Mouse (Mus musculus): ENCODE results near the gene Snx9. TPM values are rescaled to one million over a fixed set of nuclear protein-coding genes. Genes with fewer than 3 reads are reported as not detected.

Gene Snx9
- polyA plus RNA-seq, 1 experiment from 2014 or later, result 8.1 TPM

GRCm38 (mm10) chr17:5814641-5814920 lies 26.5 kb upstream of the Snx9 start:
- H3K4me3 ChIP-seq (replicated peaks), result no peak overlapping the region
- no peak for ATAC-seq (ENCODE audit: low FRiP score)
- 72% methylated on average over 1 of the region's 1 CpGs for WGBS
- H3K9me3 ChIP-seq (replicated peaks), result no peaks in the 10 kb centered on the region
- H3K4me1 ChIP-seq, result peaks cover 4% of the 10 kb centered on the region; the same call in 1 of the 2 replicates
- H3K36me3 ChIP-seq, result no peaks in the 10 kb centered on the region
- H3K27me3 ChIP-seq (replicated peaks), result no peaks in the 10 kb centered on the region
- H3K27ac ChIP-seq (replicated peaks), result no peak overlapping the region
- no peak overlapping the region for H3K4me2 ChIP-seq
- no peak overlapping the region for H3K9ac ChIP-seq (replicated peaks)

- Histone ChIP-seq H3K9me3 (replicated peaks) (no peaks in the 10 kb centered on the region), H3K4me3 (replicated peaks) (no peak overlapping the region), H3K4me1 (peaks cover 8% of the 10 kb centered on the region; the same call in 1 of the 2 replicates), H3K4me2 (no peak overlapping the region), H3K27ac (replicated peaks) (no peak overlapping the region), H3K27me3 (replicated peaks) (no peaks in the 10 kb centered on the region), H3K9ac (replicated peaks) (no peak overlapping the region), H3K36me3 (no peaks in the 10 kb centered on the region)
- WGBS, result 97% methylated on average over 2 of the region's 2 CpGs
- ATAC-seq (ENCODE audit: low FRiP score), result no peak
Measured at GRCm38 (mm10) chr17:5817871-5818270, 23.3 kb upstream of the Snx9 start.

- no peak for ATAC-seq (ENCODE audit: low FRiP score)
- 70% methylated on average over 6 of the region's 6 CpGs for WGBS
- no peak overlapping the region for H3K9ac ChIP-seq (replicated peaks)
- no peak overlapping the region for H3K27ac ChIP-seq (replicated peaks)
- H3K4me2 ChIP-seq, result no peak overlapping the region
- H3K4me1 ChIP-seq, result peaks cover 8% of the 10 kb centered on the region; the same call in 1 of the 2 replicates
- no peaks in the 10 kb centered on the region for H3K9me3 ChIP-seq (replicated peaks)
- H3K4me3 ChIP-seq (replicated peaks), result no peak overlapping the region
- H3K36me3 ChIP-seq, result no peaks in the 10 kb centered on the region
- no peaks in the 10 kb centered on the region for H3K27me3 ChIP-seq (replicated peaks)
Measured at GRCm38 (mm10) chr17:5819105-5819504, 22.0 kb upstream of the Snx9 start.

- H3K36me3 ChIP-seq, result no peaks in the 10 kb centered on the region
- no peak for ATAC-seq (ENCODE audit: low FRiP score)
- H3K27me3 ChIP-seq (replicated peaks), result no peaks in the 10 kb centered on the region
- no peak overlapping the region for H3K4me3 ChIP-seq (replicated peaks)
- H3K4me2 ChIP-seq, result no peak overlapping the region
- no peaks in the 10 kb centered on the region for H3K9me3 ChIP-seq (replicated peaks)
- H3K4me1 ChIP-seq, result peaks cover 8% of the 10 kb centered on the region; the same call in 1 of the 2 replicates
- H3K9ac ChIP-seq (replicated peaks), result no peak overlapping the region
- H3K27ac ChIP-seq (replicated peaks), result no peak overlapping the region; the same call in 1 of the 2 replicates
- 19% methylated on average over 9 of the region's 9 CpGs for WGBS
Measured at GRCm38 (mm10) chr17:5819799-5820201, 21.3 kb upstream of the Snx9 start.

- no peak overlapping the region for H3K27ac ChIP-seq (replicated peaks)
- no peak overlapping the region for H3K4me3 ChIP-seq (replicated peaks)
- peaks cover 8% of the 10 kb centered on the region; the same call in 1 of the 2 replicates for H3K4me1 ChIP-seq
- no peak overlapping the region for H3K9ac ChIP-seq (replicated peaks)
- WGBS, result 69% methylated on average over 2 of the region's 2 CpGs
- H3K9me3 ChIP-seq (replicated peaks), result no peaks in the 10 kb centered on the region
- H3K36me3 ChIP-seq, result no peaks in the 10 kb centered on the region
- H3K27me3 ChIP-seq (replicated peaks), result no peaks in the 10 kb centered on the region
- no peak for ATAC-seq (ENCODE audit: low FRiP score)
- H3K4me2 ChIP-seq, result no peak overlapping the region
Measured at GRCm38 (mm10) chr17:5822541-5822940, 18.6 kb upstream of the Snx9 start.

- 88% methylated on average over 11 of the region's 11 CpGs for WGBS
- no peak for ATAC-seq (ENCODE audit: low FRiP score)
- H3K27ac ChIP-seq (replicated peaks), result no peak overlapping the region
Measured at GRCm38 (mm10) chr17:5823032-5823431, 18.1 kb upstream of the Snx9 start.

GRCm38 (mm10) chr17:5827836-5828582 lies 13.1 kb upstream of the Snx9 start:
- Histone ChIP-seq H3K4me1 (0 out of 2 replicates have a peak, but pooled peaks cover 6% of the 10 kb centered on the region), H3K9me3 (replicated peaks) (no peaks in the 10 kb centered on the region), H3K9ac (replicated peaks) (no peak overlapping the region), H3K27ac (replicated peaks) (no peak overlapping the region), H3K4me2 (peak overlapping the region; percentile 39), H3K27me3 (replicated peaks) (no peaks in the 10 kb centered on the region), H3K36me3 (no peaks in the 10 kb centered on the region), H3K4me3 (replicated peaks) (no peak overlapping the region)
- 10% methylated on average over 14 of the region's 15 CpGs for WGBS
- ATAC-seq (ENCODE audit: low FRiP score), result no peak

More at GRCm38 (mm10) chr17:5823032-5823431, 18.1 kb upstream of the Snx9 start:
- no peaks in the 10 kb centered on the region for H3K27me3 ChIP-seq (replicated peaks)
- no peak overlapping the region for H3K9ac ChIP-seq (replicated peaks)
- no peaks in the 10 kb centered on the region for H3K9me3 ChIP-seq (replicated peaks)
- H3K4me2 ChIP-seq, result no peak overlapping the region
- no peak overlapping the region for H3K4me3 ChIP-seq (replicated peaks)
- H3K4me1 ChIP-seq, result peaks cover 9% of the 10 kb centered on the region; the same call in 1 of the 2 replicates
- no peaks in the 10 kb centered on the region for H3K36me3 ChIP-seq

- Histone ChIP-seq H3K4me2 (peak overlapping the region; percentile 39), H3K4me3 (replicated peaks) (no peak overlapping the region), H3K36me3 (no peaks in the 10 kb centered on the region), H3K27me3 (replicated peaks) (no peaks in the 10 kb centered on the region), H3K9me3 (replicated peaks) (no peaks in the 10 kb centered on the region), H3K9ac (replicated peaks) (no peak overlapping the region), H3K4me1 (0 out of 2 replicates have a peak, but pooled peaks cover 6% of the 10 kb centered on the region), H3K27ac (replicated peaks) (no peak overlapping the region)
- 29% methylated on average over 3 of the region's 3 CpGs for WGBS
- no peak for ATAC-seq (ENCODE audit: low FRiP score)
Measured at GRCm38 (mm10) chr17:5828583-5828836, 12.6 kb upstream of the Snx9 start.

GRCm38 (mm10) chr17:5828944-5829343 lies 12.2 kb upstream of the Snx9 start:
- H3K9ac ChIP-seq (replicated peaks), result no peak overlapping the region
- no peaks in the 10 kb centered on the region for H3K36me3 ChIP-seq
- H3K9me3 ChIP-seq (replicated peaks), result no peaks in the 10 kb centered on the region
- no peak overlapping the region for H3K4me2 ChIP-seq
- H3K4me1 ChIP-seq, result 0 out of 2 replicates have a peak, but pooled peaks cover 6% of the 10 kb centered on the region
- no peak for ATAC-seq (ENCODE audit: low FRiP score)
- H3K27ac ChIP-seq (replicated peaks), result no peak overlapping the region
- WGBS, result 78% methylated on average over 3 of the region's 3 CpGs
- H3K27me3 ChIP-seq (replicated peaks), result no peaks in the 10 kb centered on the region
- no peak overlapping the region for H3K4me3 ChIP-seq (replicated peaks)

GRCm38 (mm10) chr17:5829930-5830329 lies 11.2 kb upstream of the Snx9 start:
- WGBS, result 71% methylated on average over 3 of the region's 3 CpGs
- no peak overlapping the region for H3K4me3 ChIP-seq (replicated peaks)
- H3K27me3 ChIP-seq (replicated peaks), result no peaks in the 10 kb centered on the region
- H3K9me3 ChIP-seq (replicated peaks), result no peaks in the 10 kb centered on the region
- H3K9ac ChIP-seq (replicated peaks), result no peak overlapping the region
- no peaks in the 10 kb centered on the region for H3K36me3 ChIP-seq
- H3K4me2 ChIP-seq, result no peak overlapping the region
- no peak overlapping the region for H3K27ac ChIP-seq (replicated peaks)
- no peak for ATAC-seq (ENCODE audit: low FRiP score)
- H3K4me1 ChIP-seq, result 0 out of 2 replicates have a peak, but pooled peaks cover 6% of the 10 kb centered on the region

- WGBS, result 87% methylated on average over 2 of the region's 2 CpGs
- Histone ChIP-seq H3K9ac (replicated peaks) (no peak overlapping the region), H3K27ac (replicated peaks) (no peak overlapping the region), H3K27me3 (replicated peaks) (no peaks in the 10 kb centered on the region), H3K36me3 (no peaks in the 10 kb centered on the region), H3K4me1 (0 out of 2 replicates have a peak, but pooled peaks cover 6% of the 10 kb centered on the region), H3K4me3 (replicated peaks) (no peak overlapping the region), H3K4me2 (no peak overlapping the region), H3K9me3 (replicated peaks) (no peaks in the 10 kb centered on the region)
- no peak for ATAC-seq (ENCODE audit: low FRiP score)
Measured at GRCm38 (mm10) chr17:5830382-5830781, 10.7 kb upstream of the Snx9 start.

- WGBS, result 91% methylated on average over 5 of the region's 5 CpGs
- H3K27ac ChIP-seq (replicated peaks), result no peak overlapping the region
- H3K36me3 ChIP-seq, result no peaks in the 10 kb centered on the region
- H3K9me3 ChIP-seq (replicated peaks), result no peaks in the 10 kb centered on the region
- H3K9ac ChIP-seq (replicated peaks), result no peak overlapping the region
- no peak overlapping the region for H3K4me3 ChIP-seq (replicated peaks)
- 0 out of 2 replicates have a peak, but pooled peaks cover 6% of the 10 kb centered on the region for H3K4me1 ChIP-seq
- H3K27me3 ChIP-seq (replicated peaks), result no peaks in the 10 kb centered on the region
- no peak overlapping the region for H3K4me2 ChIP-seq
- no peak for ATAC-seq (ENCODE audit: low FRiP score)
Measured at GRCm38 (mm10) chr17:5830832-5831231, 10.3 kb upstream of the Snx9 start.

All from neural tube, embryonic 15.5 days (tissue).